Mouse (Mus musculus): ENCODE measurements around the gene Tspan11.
A peak's percentile ranks its signal among the peaks of the same experiment; 100 is the strongest.

Gene Tspan11

DNA sequence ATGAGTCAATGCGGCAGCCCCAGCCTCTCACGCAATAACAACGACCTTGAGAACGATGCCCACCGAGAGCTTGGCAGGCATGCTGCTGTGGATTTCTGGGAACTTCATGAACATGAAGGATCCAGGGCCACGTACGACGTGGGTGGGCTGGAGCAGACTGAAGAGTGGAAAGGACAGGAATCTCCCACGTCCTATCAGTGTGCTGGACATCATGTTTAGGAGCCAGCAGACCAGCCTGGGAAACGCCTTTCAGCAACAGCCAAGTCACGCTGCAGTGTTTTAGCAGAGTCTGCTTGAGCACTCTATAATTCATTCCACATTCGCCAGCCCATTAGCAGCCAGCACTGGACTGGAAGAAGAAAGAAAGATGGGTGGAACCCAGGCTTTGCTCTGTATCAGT is 10.4 kb upstream of the Tspan11 start:
- DNase-seq (ENCODE audit: low spot score): no peak

DNA sequence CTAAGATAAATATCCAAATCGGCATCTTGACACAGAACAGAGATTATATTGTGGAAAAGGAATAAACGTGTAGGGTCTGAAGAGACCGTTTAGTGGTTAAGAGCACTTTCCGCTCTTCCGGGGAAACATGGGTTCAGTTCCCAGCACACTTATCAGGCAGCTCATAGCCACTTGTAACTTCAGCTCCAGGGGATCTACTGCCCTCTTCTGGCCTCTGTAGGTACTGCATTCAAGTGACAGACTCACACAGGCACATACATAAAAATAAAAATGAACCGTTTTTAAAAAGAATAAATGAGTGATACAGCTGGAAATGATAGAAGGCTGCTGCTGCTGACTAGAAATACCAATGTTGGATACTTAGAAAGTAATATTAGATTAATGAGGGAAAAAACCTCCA is 7.9 kb upstream of the Tspan11 start:
- no peak for DNase-seq (ENCODE audit: low spot score)

DNA sequence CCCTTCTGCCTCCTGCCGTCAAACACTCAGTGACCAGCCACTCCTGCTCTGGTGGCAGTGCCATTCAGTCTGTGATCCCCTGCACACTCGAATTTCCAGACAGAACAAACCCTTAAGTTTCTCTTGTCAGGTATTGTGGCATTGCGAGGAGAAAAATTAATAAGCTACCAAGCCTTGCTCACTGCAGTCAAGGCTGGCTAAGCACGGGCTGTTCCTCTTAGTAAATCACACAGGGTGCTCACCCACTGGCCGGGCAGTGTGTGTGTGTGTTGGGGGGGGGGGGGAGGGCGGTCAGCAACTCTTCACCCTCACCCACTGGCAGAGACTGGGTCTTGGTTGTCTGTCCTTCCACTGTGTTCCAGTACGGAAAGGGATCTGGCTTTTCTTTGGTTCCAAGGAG is 473 bp upstream of the Tspan11 start:
- DNase-seq (ENCODE audit: low spot score): no peak

DNA sequence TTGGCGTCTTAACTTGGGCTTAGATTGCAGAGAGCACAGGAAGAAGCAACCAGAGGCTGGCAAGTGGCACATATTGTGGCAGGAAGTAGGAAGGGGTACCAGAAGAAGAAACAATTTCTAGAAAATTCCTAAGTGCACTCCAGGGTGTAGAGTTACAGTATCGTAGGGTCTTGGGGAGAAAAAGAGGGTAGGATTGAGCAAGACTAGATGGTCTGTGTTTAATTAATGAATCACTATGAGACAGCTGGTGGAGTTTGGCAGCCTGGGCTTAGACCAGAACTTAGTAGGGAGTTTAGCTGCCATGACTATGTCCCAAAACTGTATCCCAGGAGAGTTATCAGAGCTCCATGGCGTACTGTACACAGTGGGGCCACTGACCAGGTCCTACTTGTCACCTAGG is 1.2 kb downstream of the Tspan11 start:
- DNase-seq (ENCODE audit: low spot score): no peak

DNA sequence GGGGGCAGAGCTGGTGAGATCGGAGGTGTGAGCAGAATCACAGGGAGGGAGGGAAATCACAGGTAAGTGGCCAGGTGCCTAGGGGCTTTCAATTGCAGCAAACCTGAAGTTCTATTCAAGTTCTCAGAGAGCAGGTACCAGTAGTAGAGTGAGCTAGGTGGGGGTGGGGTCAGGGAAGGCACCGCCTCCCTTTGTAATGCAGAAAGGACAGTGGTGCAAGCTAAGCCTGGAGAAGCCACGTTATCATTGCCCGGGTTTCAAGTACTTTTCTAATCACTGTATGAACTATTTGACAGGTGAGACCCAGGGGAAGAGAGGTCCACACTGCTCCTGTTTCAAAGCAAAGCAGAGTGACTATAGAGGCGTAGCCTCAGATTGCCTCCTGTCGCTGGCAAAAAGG is 6.2 kb downstream of the Tspan11 start:
- no peak for DNase-seq (ENCODE audit: low spot score)

GRCm38 (mm10) chr6:127894999-127895398 is 7.6 kb downstream of the Tspan11 start:
- DNase-seq (ENCODE audit: low spot score): no peak

GRCm38 (mm10) chr6:127896425-127896824 is 9.0 kb downstream of the Tspan11 start:
- DNase-seq (ENCODE audit: low spot score): no peak

- DNase-seq (ENCODE audit: low spot score): no peak
Observed at GRCm38 (mm10) chr6:127897342-127897741, 10.0 kb downstream of the Tspan11 start.

- no peak for DNase-seq (ENCODE audit: low spot score)
Observed at GRCm38 (mm10) chr6:127900062-127900461, 12.7 kb downstream of the Tspan11 start.

GRCm38 (mm10) chr6:127901261-127901660 is 13.9 kb downstream of the Tspan11 start:
- DNase-seq (ENCODE audit: low spot score): no peak

DNA sequence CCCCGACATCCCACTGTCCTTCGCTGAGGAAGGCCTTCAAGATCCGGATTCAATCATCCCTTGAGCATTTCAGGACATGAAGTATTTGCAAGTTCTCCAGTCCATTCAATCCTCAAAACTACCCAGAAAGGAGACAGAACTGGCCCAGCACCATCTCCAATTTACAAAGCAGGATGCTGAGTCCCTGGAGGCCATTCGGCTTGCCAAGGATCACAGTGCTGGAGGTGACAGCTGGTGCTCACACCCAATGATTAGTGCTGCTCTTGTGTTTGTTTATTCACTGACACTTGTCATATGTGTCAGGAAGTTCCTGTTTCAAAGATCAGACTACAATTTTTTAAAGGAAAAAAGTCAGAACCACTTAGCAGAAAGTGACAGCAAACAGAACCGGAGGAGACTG is 14.3 kb downstream of the Tspan11 start:
- no peak for DNase-seq (ENCODE audit: low spot score)

- no peak for DNase-seq (ENCODE audit: low spot score)
Observed at GRCm38 (mm10) chr6:127902559-127902958, 15.2 kb downstream of the Tspan11 start.

DNA sequence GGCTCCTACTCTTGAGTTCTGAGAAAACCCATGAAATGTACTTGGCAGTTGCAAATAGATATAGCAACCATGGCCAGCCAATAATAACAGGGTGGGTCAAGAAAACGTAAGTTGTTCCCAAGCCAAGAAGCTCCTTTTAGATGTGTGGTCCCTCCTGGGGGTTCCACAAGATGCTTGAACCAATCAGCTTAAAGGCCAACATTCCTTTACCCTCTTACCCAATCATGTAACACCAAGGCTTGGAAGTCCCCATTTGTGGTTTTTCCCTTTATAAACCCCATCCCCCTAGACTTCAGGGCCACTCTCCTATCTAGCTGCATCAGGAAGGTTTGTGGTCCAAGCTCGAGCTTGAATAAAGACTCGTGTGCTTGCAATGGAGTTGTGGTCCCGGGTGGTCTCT is 23.2 kb downstream of the Tspan11 start:
- DNase-seq (ENCODE audit: low spot score): no peak

DNA sequence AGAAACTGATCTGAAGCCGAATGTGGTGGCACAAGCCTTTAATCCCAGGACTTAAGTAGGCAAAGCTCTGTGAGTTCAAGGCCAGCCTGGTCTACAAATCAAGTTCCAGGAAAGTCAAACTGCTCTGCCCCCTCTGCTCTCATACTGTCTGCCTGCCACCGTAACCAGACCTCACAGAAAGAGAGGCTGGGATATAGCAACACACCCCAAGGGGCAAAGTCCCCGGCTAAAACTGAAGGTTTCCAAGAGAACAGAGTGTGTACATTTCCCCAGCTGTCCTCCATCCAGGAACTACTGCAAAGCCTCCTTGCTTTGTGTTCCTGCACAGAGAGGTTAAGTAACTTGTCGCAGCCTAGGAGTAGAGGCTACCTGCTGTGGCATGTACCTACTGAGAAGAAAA is 24.3 kb downstream of the Tspan11 start:
- DNase-seq (ENCODE audit: low spot score): no peak

DNA sequence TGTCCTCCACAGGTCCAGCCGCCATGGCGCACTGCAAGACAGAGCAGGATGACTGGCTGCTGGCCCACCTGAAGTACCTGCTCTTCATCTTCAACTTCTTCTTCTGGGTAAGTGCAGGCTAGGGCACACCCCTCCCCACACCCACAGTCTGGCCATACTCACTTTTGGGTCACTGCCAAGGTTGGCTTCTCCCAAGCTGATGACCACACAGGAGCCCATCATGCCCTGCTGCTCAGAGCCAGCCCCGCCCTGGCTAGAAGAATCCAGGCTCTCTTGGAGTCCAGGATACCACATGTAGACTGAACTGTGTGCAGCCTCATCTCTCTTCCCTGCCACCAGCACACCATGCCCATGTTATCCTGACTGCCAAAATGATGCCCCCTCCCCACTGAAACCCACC is 25.5 kb downstream of the Tspan11 start:
- DNase-seq (ENCODE audit: low spot score): no peak

GRCm38 (mm10) chr6:127916993-127917392 is 29.6 kb downstream of the Tspan11 start:
- no peak for DNase-seq (ENCODE audit: low spot score)

DNA sequence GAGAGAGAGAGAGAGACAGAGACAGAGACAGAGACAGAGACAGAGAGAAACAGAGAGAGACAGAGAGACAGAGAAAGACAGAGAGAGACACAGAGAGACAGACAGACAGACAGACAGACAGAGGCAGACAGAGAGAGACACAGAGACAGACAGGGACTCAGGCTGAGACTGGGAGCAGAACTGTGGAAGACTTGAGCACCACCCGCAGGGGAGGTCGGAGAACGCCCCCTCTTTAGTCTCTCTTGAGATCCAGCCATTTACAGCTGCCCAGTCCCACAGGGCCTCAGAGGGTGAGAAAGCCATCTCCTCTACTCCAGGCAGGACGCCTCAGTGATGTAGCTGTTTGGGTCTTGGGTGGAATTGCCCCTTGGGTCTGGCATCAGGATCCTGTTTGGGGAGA is 30.3 kb downstream of the Tspan11 start:
- no peak for DNase-seq (ENCODE audit: low spot score)

DNA sequence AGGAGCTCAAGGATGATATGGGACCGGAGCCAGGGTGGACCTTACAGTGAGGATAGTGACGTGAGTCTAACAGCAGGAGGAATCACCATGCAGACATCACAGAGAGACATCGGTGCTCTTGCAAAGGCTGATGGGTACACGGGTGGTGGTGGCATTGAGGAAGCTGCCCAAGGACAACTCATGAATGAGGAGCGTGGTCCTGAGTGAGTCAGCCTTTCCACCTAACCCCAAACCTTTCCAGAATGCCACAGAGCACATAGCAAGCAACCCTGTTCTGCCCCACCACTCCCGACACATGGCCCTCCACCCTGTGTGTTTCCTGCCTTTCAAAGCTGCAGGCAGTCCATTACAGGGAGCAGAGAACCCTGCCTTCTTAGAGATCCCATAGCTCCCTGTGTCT is 32.1 kb downstream of the Tspan11 start:
- no peak for DNase-seq (ENCODE audit: low spot score)

- DNase-seq (ENCODE audit: low spot score): peak; percentile 77
Observed at GRCm38 (mm10) chr6:127920652-127921051, 33.3 kb downstream of the Tspan11 start.

- DNase-seq (ENCODE audit: low spot score): no peak
Observed at GRCm38 (mm10) chr6:127921996-127922395, 34.6 kb downstream of the Tspan11 start.

DNA sequence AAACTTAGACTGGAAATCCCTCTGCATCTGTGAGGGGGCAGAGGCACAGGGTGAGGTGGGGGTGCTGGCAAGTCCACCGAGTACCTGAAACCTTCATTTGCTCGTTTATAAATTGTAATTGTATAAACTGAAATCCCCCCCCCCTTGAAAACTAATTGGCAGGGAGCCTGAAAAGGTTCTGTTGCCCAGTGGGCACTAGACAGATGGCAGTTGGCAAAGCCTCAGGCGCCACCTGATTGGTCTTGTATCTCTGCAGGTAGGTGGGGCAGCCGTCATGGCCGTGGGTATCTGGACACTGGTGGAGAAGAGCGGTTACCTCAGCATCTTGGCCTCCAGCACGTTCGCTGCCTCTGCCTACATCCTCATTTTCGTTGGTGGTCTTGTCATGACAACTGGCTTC is 35.9 kb downstream of the Tspan11 start:
- DNase-seq (ENCODE audit: low spot score): no peak

DNA sequence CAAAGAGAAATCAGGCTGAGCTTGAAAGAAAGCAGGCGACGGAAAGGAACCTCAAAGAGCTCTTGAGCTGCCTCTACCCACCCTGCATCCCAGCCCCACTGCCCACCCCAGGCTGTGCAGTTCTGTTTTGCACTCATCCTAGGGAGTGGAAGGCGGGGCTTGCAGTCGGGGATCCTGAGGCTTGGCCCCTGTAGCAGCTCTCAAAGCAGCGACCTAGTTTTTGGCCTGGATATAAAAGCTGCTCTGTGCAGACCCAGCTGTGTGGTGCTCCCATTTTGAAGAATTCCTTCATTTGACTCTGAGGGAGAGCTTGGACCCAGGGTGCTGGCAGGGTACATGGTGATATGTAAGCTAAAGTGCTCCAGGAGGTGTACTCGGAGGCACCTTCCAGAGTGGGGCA is 37.4 kb downstream of the Tspan11 start:
- no peak for DNase-seq (ENCODE audit: low spot score)

DNA sequence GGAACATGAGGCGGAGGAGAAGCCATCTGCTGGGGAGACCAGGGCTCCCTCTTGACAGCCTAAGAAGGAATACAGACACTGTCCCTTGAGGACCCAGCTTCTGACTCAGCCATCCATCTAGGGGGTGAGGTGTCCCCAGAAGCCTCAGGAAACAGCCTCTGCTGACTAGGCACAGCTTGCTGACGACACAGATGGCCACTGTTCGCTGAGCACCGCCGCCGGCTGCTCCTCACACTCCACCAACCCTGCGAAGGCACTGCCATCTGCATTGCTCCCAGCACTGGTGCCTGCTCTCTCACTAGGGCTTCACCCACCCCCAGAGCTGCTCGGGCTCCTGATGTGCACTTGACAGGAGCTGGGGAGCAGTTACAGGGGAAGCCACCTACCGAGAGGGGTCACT is 38.5 kb downstream of the Tspan11 start:
- no peak for DNase-seq (ENCODE audit: low spot score)

DNA sequence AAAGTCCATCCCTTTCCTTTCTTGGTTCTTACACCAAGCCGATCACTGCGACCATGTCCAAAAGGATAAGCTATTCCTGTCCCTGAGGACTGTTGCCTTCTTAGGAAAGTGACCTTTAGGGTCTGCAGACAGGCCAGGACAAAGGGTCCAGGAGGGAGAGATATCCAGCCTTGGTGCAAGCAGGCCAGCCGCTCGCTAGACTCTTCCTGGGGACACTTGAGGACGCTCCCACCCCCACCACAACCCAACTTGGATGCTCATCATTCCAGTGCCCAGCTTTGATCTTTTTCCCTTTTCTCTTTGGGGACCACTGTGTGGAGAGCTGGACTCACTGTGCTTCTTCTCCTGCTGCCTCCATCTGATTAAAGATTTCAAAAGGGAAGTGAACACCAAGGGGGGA is 41.3 kb downstream of the Tspan11 start:
- no peak for DNase-seq (ENCODE audit: low spot score)

- DNase-seq (ENCODE audit: low spot score): no peak
Observed at GRCm38 (mm10) chr6:127932697-127933096, 45.3 kb downstream of the Tspan11 start.
